Mouse (Mus musculus): ENCODE measurements at regions not wholly inside any gene's neighbourhood (a gene's known extent, or its start where the extent isn't known, plus 50 kb on each side); places are given as distances from the start of the nearest gene placed in this dataset.
A peak's percentile ranks its signal among the peaks of the same experiment; 100 is the strongest.

DNA sequence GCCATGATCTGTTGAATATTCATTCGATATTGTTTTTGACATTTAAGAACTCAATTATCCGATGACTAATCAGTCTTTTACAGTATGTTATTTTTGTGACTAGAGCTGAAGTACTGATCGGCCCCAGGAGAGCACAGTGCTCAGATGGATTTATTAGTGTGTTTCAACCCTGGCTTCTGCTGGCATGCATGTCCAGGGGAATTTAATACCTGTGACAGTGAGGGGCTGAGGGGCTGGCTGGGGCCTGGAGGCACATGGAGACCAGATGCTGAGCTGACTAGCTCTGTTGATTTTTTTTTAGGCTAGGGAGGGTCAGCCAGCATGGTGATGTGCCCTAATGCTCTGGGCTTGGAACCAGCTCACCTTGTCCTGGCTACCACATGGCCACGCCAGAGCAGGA, 199.2 kb upstream of the Nxpe4 start:
- 75% methylated on average over 4 of the region's 4 CpGs for WGBS
- H3K36me3 ChIP-seq: no peaks in the 10 kb centered on the region
- DNase-seq (ENCODE audit: low spot score): no peak
- peaks cover 18% of the 10 kb centered on the region for H3K4me1 ChIP-seq
- no peaks in the 10 kb centered on the region for H3K9me3 ChIP-seq (replicated peaks)
- no peak overlapping the region for H3K27ac ChIP-seq (replicated peaks)
- no peaks in the 10 kb centered on the region for H3K27me3 ChIP-seq (ENCODE audit: low read depth, poor library complexity, severe bottlenecking)
- H3K4me3 ChIP-seq: no peak overlapping the region

DNA sequence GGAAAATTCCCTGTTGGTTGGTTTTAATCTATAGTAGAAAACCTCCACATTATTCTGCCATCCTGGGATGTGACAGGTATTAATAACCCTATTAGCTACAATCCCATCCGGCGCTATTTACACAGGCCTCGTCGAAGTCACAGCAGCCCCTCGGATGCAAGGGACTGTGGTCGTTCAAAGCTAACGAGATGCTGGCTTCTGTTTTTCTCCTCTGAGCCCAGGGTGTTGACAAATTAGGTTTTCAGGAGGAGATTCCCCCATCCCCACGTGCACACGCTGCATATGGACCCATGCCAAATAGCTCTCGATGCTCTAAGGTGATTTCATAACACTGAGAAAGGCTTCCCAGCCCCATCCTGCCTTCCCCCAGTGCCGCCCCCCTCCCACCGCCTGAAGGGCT, 188.7 kb upstream of the Nxpe4 start:
- H3K36me3 ChIP-seq: no peaks in the 10 kb centered on the region
- no peaks in the 10 kb centered on the region for H3K4me1 ChIP-seq
- H3K4me3 ChIP-seq: no peak overlapping the region
- WGBS: 84% methylated on average over 12 of the region's 12 CpGs
- no peak overlapping the region for H3K27ac ChIP-seq (replicated peaks)
- DNase-seq (ENCODE audit: low spot score): no peak
- H3K9me3 ChIP-seq (replicated peaks): no peaks in the 10 kb centered on the region
- no peaks in the 10 kb centered on the region for H3K27me3 ChIP-seq (ENCODE audit: low read depth, poor library complexity, severe bottlenecking)

DNA sequence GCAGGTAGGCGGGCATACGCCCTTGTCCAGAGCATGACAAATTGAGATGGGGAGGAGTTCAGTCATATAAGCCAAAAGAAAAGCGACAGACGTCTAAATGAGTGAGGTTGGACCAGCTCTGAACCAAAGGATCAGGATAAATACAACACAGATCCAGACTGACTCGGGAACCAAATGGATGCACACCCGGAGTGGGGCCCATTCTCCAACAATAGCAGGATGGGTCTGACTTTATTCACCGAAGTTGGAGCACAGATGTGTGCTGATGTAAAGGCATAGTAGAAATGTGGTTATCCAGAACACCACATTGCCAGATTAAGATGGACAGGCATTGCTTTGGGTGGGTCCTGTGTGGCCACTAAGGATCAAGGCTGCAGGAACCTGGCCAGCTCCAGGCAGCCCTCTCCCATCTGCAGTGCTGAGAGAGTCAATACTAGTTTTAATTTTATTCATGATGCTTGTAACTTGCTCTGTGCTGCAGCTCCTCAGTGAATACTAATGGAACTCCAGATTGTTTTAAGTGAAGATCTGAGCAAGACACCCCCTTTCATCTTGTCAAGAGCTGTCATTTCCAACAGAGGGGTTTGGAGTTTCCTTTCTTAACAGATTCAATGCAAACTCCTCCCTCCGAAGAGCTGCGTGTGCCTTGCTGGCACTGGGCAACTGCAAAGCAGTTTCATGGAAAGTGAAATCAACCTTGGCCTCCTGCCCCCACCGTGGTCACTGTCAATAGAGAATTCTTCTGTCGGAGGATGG, 176.3 kb upstream of the Nxpe4 start:
- Histone ChIP-seq H3K27me3 (ENCODE audit: low read depth, poor library complexity, severe bottlenecking) (0 out of 2 replicates have a peak, but pooled peaks cover 3% of the 10 kb centered on the region), H3K4me1 (peaks cover 17% of the 10 kb centered on the region), H3K36me3 (no peaks in the 10 kb centered on the region), H3K9me3 (replicated peaks) (no peaks in the 10 kb centered on the region), H3K27ac (replicated peaks) (no peak overlapping the region), H3K4me3 (no peak overlapping the region)
- WGBS: 71% methylated on average over 11 of the region's 11 CpGs
- no peak for DNase-seq (ENCODE audit: low spot score)

DNA sequence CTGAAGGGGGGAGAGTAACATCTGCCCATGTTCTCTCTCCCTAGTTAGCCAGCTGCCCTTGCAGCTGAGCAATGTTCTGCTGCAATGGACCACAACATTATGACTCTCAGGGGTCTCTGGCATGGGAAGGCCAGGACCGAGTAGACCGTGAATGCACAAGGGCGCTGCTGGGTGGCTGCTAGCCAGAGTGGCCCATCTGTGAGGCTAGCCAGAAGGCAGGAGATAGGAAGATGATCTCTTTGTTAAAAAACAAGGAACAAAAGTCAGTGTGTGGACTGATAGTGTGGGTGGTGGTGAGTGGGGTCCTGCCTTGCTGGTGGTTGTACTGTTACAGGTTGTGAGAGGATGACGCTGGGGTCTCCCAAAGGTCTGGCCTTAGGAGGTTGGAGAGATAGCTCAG, 174.6 kb upstream of the Nxpe4 start:
- 96% methylated on average over 4 of the region's 4 CpGs for WGBS
- 0 out of 2 replicates have a peak, but pooled peaks cover 3% of the 10 kb centered on the region for H3K27me3 ChIP-seq (ENCODE audit: low read depth, poor library complexity, severe bottlenecking)
- H3K4me3 ChIP-seq: no peak overlapping the region
- H3K9me3 ChIP-seq (replicated peaks): no peaks in the 10 kb centered on the region
- H3K27ac ChIP-seq (replicated peaks): no peak overlapping the region
- no peak for DNase-seq (ENCODE audit: low spot score)
- peaks cover 17% of the 10 kb centered on the region for H3K4me1 ChIP-seq
- no peaks in the 10 kb centered on the region for H3K36me3 ChIP-seq

DNA sequence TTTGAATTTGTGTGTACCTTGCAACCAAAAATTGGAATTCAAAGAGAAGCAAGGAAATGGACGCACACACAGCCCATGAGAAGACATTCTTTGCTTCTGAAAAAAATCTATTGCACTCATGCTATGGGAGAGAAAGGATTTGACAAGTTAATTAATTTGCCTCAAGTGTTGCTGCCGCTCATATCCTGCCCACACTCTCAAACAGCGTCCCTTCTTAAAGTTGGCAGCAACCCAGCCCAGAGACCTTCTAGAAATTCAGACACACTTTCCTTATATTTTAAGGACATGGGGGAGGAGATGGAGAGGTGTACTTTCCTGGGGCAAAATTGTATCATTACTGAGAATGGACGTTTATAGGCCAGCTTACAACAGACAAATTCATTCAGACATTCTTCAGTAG, 167.2 kb upstream of the Nxpe4 start:
- Histone ChIP-seq H3K27me3 (ENCODE audit: low read depth, poor library complexity, severe bottlenecking) (no peaks in the 10 kb centered on the region), H3K4me1 (no peaks in the 10 kb centered on the region), H3K4me3 (no peak overlapping the region), H3K9me3 (replicated peaks) (no peaks in the 10 kb centered on the region), H3K36me3 (no peaks in the 10 kb centered on the region), H3K27ac (replicated peaks) (no peak overlapping the region)
- DNase-seq (ENCODE audit: low spot score): no peak
- 80% methylated on average over 4 of the region's 4 CpGs for WGBS

DNA sequence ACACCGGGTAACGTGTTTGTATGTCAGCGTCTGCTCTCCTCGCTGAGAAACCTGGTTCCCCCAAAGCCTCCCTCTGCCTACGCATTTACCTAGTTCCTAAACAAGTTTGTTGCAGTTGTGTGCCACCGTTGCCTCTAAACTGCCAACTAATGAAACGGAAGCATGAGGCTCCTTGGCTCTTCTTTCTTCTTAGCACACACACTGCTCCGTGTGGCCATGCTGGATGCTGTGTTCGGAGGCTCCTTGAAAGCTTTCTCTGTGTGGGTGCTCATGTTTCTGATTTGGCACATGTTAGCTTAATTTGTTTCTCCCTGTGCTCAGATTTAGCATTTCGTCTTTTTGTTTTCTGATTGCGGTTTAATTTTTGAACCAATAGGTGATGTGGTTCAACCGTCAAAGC, 162.2 kb upstream of the Nxpe4 start:
- Histone ChIP-seq H3K9me3 (replicated peaks) (no peaks in the 10 kb centered on the region), H3K4me3 (no peak overlapping the region), H3K4me1 (no peaks in the 10 kb centered on the region), H3K27ac (replicated peaks) (no peak overlapping the region), H3K36me3 (no peaks in the 10 kb centered on the region), H3K27me3 (ENCODE audit: low read depth, poor library complexity, severe bottlenecking) (no peaks in the 10 kb centered on the region)
- DNase-seq (ENCODE audit: low spot score): no peak
- 90% methylated on average over 12 of the region's 12 CpGs for WGBS

DNA sequence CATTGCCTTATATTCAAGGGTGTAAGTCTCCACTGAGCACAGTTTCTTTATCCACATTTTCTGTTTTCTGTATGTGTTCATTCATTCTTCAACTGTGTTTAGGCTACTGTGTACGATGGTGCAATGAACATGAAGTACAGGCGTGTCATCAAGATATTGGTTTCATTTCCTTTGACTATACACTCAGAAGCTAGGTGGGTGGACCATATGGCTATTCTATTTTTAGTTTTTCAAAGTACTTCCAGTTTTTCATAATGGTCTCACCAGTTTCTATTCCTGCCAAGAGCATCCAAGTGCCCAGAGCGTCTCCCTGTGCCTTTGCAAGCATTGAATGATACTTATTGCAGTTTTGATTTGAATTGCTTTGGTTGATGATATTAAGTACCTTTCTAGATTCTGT, 132.8 kb upstream of the Nxpe4 start:
- Histone ChIP-seq H3K9me3 (replicated peaks) (no peaks in the 10 kb centered on the region), H3K27me3 (ENCODE audit: low read depth, poor library complexity, severe bottlenecking) (no peaks in the 10 kb centered on the region), H3K4me1 (no peaks in the 10 kb centered on the region), H3K36me3 (no peaks in the 10 kb centered on the region), H3K27ac (replicated peaks) (no peak overlapping the region), H3K4me3 (no peak overlapping the region)
- no peak for DNase-seq (ENCODE audit: low spot score)
- 96% methylated on average over 3 of the region's 3 CpGs for WGBS

DNA sequence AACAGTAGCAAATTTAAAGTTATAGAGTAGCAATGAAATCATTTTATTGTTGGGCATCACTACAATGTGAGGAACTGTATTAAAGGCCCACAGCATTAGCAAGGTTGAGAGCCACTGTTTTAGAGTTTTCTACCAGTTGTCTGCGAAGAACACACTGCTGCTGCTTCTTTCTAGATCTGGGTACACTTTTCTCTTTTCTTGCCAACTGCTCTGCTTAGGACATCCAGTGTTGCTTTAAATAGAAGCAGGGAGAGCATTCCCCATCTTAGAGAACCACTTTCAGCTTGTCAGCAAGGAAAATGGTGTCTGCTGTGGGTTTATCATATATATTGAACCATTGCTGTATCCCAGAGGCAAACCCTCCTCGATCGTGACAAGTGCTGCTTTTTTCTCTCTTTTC, 131.0 kb upstream of the Nxpe4 start:
- Histone ChIP-seq H3K9me3 (replicated peaks) (no peaks in the 10 kb centered on the region), H3K27me3 (ENCODE audit: low read depth, poor library complexity, severe bottlenecking) (no peaks in the 10 kb centered on the region), H3K4me1 (no peaks in the 10 kb centered on the region), H3K27ac (replicated peaks) (no peak overlapping the region), H3K4me3 (no peak overlapping the region), H3K36me3 (no peaks in the 10 kb centered on the region)
- DNase-seq (ENCODE audit: low spot score): no peak
- WGBS: 93% methylated on average over 3 of the region's 3 CpGs

DNA sequence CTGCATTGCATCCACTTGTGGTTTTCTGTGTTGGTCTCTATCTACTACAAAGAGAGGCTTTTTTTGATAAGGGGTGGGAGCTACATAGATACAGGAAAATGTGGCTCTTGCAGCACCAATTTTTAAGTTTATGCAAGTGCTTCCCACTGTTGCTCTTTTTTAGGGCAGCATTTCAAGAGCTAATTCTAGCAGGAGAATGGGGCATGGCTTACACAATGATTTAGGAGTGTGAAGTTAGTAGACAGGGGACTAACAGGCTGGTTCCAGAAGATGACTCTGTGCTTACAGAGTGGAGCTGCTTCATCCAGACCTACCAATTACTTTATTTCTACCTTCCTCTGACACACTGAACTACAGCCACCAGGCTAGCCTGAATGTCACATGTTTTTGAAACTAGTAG, 125.9 kb upstream of the Nxpe4 start:
- Histone ChIP-seq H3K4me3 (no peak overlapping the region), H3K27ac (replicated peaks) (no peak overlapping the region), H3K27me3 (ENCODE audit: low read depth, poor library complexity, severe bottlenecking) (no peaks in the 10 kb centered on the region), H3K36me3 (no peaks in the 10 kb centered on the region), H3K9me3 (replicated peaks) (no peaks in the 10 kb centered on the region), H3K4me1 (no peaks in the 10 kb centered on the region)
- no peak for DNase-seq (ENCODE audit: low spot score)

DNA sequence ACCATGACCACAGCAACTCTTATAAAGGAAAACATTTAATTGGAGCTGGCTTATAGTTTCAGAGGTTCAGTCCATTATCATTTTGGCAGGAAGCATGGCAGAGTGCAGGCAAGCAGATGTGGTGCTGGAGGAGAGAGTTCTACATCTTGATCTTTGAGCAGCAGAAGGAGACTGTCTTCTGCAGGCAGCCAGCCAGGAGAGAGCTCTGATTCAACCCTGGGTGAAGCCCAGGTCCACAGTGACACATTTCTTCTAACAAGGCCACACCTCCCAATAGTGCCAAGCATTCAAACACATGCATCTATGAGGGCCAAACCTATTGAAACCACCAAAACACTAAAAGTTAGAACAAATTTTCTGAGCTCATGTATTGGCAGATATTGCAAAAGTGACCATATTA, 117.0 kb upstream of the Nxpe4 start:
- no peak for DNase-seq (ENCODE audit: low spot score)
- Histone ChIP-seq H3K36me3 (no peaks in the 10 kb centered on the region), H3K27me3 (ENCODE audit: low read depth, poor library complexity, severe bottlenecking) (no peaks in the 10 kb centered on the region), H3K4me3 (no peak overlapping the region), H3K27ac (replicated peaks) (no peak overlapping the region), H3K4me1 (no peaks in the 10 kb centered on the region), H3K9me3 (replicated peaks) (no peaks in the 10 kb centered on the region)

DNA sequence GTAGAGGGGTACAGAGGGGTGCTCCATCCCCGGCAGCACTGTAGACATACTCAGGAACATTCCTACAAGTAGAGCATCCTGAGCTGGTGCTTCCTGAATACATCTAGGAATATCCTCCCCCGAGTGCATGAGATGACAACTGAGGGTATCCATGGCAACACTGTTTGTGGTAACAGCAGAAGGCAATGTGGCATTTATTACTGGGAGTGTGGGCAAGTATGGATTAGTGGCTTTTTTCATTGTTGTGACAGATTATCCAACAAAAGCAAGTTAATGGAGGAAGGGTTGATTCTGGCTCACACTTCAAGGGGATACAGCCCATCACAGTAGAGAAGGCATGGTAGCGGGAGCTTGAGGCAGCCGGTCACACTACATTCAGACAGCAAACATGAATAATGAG, 114.0 kb upstream of the Nxpe4 start:
- no peak for DNase-seq (ENCODE audit: low spot score)
- no peak overlapping the region for H3K27ac ChIP-seq (replicated peaks)
- H3K36me3 ChIP-seq: no peaks in the 10 kb centered on the region
- H3K4me1 ChIP-seq: no peaks in the 10 kb centered on the region
- H3K9me3 ChIP-seq (replicated peaks): no peaks in the 10 kb centered on the region
- H3K27me3 ChIP-seq (ENCODE audit: low read depth, poor library complexity, severe bottlenecking): no peaks in the 10 kb centered on the region
- 80% methylated on average over 4 of the region's 4 CpGs for WGBS
- H3K4me3 ChIP-seq: no peak overlapping the region

DNA sequence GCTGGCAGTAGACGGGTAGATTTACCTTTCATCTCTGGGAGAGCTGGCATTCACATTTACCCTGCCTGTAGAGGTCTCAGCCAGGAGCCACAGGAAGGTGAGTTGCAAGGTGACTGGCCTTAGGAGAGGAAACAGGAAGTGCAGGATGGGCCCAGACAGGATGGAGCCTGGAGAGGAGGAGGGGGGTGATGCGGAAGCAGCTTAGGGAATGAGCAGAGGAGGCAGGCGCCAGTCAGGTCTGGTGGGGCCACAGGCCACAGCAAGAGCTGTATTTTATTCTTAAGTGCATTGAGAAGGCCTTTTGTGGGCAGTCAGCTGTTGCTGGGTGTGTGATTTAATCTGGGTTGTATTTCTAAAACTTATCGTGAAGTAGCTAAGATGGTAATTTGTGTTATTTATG, 108.2 kb upstream of the Nxpe4 start:
- DNase-seq (ENCODE audit: low spot score): no peak
- Histone ChIP-seq H3K27me3 (ENCODE audit: low read depth, poor library complexity, severe bottlenecking) (no peaks in the 10 kb centered on the region), H3K36me3 (no peaks in the 10 kb centered on the region), H3K4me3 (no peak overlapping the region), H3K9me3 (replicated peaks) (no peaks in the 10 kb centered on the region), H3K27ac (replicated peaks) (no peak overlapping the region), H3K4me1 (peaks cover 13% of the 10 kb centered on the region)
- 78% methylated on average over 4 of the region's 4 CpGs for WGBS

DNA sequence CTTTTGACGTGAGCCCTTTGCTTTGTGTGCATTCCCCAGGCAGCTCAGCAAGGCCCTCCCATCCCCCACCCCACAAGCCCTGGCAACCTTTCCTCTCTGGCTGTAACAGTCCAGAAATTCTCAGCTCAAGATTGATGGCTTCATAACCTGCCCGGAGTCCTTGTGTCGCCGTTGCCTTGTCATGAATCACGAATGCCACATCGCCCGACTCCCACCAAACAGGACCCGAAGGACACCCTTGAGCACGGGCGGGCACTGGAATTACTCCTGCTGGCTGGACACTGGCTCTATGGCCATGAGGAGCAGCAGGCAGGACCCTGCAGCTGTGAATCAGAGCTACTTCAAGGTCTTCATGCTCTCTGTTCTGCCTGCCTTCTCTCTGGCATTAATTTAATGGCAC, 106.6 kb upstream of the Nxpe4 start:
- Histone ChIP-seq H3K4me1 (peaks cover 15% of the 10 kb centered on the region), H3K36me3 (no peaks in the 10 kb centered on the region), H3K9me3 (replicated peaks) (no peaks in the 10 kb centered on the region), H3K27ac (replicated peaks) (peak overlapping the region; percentile 49; the same call in 1 of the 2 replicates), H3K4me3 (no peak overlapping the region), H3K27me3 (ENCODE audit: low read depth, poor library complexity, severe bottlenecking) (no peaks in the 10 kb centered on the region)
- DNase-seq (ENCODE audit: low spot score): no peak
- WGBS: 80% methylated on average over 10 of the region's 10 CpGs

DNA sequence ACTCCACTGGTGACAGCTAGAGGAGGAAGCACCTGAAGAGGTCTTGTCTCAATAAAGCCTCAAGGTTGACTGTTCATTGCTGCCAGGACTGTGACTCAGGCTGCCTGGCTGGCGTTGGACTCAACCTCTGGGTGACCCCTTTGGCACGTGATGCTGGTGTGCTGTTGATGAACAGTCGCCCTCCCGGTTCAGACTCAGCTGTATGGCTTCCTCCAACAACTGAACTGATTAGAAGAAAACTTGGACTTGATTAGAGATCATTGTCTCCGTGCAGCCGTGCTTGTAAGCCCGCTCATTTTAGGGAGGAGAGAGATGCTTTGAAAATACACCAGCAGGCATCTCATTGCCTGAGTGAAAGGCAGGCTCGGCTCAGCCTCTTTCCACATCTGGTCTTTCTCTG, 103.2 kb upstream of the Nxpe4 start:
- H3K4me3 ChIP-seq: no peak overlapping the region
- H3K4me1 ChIP-seq: peaks cover 12% of the 10 kb centered on the region
- H3K27ac ChIP-seq (replicated peaks): no peak overlapping the region
- WGBS: 75% methylated on average over 8 of the region's 8 CpGs
- H3K27me3 ChIP-seq (ENCODE audit: low read depth, poor library complexity, severe bottlenecking): no peaks in the 10 kb centered on the region
- DNase-seq (ENCODE audit: low spot score): no peak
- H3K9me3 ChIP-seq (replicated peaks): no peaks in the 10 kb centered on the region
- no peaks in the 10 kb centered on the region for H3K36me3 ChIP-seq

Measured in midbrain, embryonic 10.5 days (tissue).